Mouse (Mus musculus) forebrain, embryonic 16.5 days (tissue): ENCODE results near the gene Gm14597. TPM values are rescaled to one million over a fixed set of nuclear protein-coding genes. Genes with fewer than 3 reads are reported as not detected.
"Not testable (repeated sequence)": the region's sequence is repeated elsewhere in the genome, so short reads cannot be mapped to it uniquely, and the experiment has no call there.

ENCODE experiments used
- ATAC-seq: fragments of 200-750 bp; cut with Nextera tagmentation; 2 replicates; pipeline ENCODE4 v1.8.0; 2017; ENCODE audit warnings: mild to moderate bottlenecking, moderate library complexity
- H3K27ac ChIP-seq: fragments of 300-500 bp; sonication (generic); 2 replicates; pipeline ENCODE4 v1.5.1; 2014; ENCODE audit warnings: low read length, control low read depth
- H3K27me3 ChIP-seq: fragments of 300-500 bp; sonication (generic); replicated peaks from 2 replicates; pipeline ENCODE4 v1.6.1; 2014; ENCODE audit warnings: low read length; ENCODE audit not compliant: control insufficient read depth, insufficient read depth
- H3K36me3 ChIP-seq: fragments of 300-500 bp; sonication (generic); 2 replicates; pipeline ENCODE4 v1.6.1; 2014; ENCODE audit not compliant: control insufficient read depth, insufficient read depth
- H3K4me1 ChIP-seq: fragments of 300-500 bp; sonication (generic); replicated peaks from 2 replicates; pipeline ENCODE4 v1.6.1; 2014; ENCODE audit warnings: low read length; ENCODE audit not compliant: control insufficient read depth, insufficient read depth
- H3K4me2 ChIP-seq: fragments of 300-500 bp; sonication (generic); 2 replicates; pipeline ENCODE4 v1.6.1; 2014; ENCODE audit warnings: mild to moderate bottlenecking, low read length, control low read depth
- H3K4me3 ChIP-seq: fragments of 300-500 bp; sonication (generic); replicated peaks from 2 replicates; pipeline ENCODE4 v1.5.1; 2014; ENCODE audit warnings: mild to moderate bottlenecking, low read length, control low read depth
- H3K9ac ChIP-seq: fragments of 300-500 bp; sonication (generic); replicated peaks from 2 replicates; pipeline ENCODE4 v1.6.1; 2014; ENCODE audit warnings: low read depth, low read length, control low read depth
- H3K9me3 ChIP-seq: fragments of 300-500 bp; sonication (generic); 2 replicates; pipeline ENCODE4 v1.6.1; 2016; ENCODE audit warnings: low read length; ENCODE audit not compliant: control insufficient read depth
- WGBS: fragments of 180-500 bp; shearing (Covaris S2); extraction: QIAGEN DNeasy Blood & Tissue Kit; methylation state at CpG from one replicate; pipeline ENCODE4 v1.1.7; 2014; 5-methylcytosine and 5-hydroxymethylcytosine counted together
- polyA plus RNA-seq: library from polyadenylated mRNA; unstranded; fragments of >200 nt; fragmentation: Nextera tagmentation; extraction: Ambion mirVana; gene quantifications from 2 replicates; pipeline ENCODE4 v1.2.1, GENCODE M21; 2015

The Gm14597 gene
- not detected in 2 replicates for polyA plus RNA-seq

- H3K4me1 ChIP-seq, H3K36me3 ChIP-seq, H3K9me3 ChIP-seq, ATAC-seq, H3K27me3 ChIP-seq: not testable (repeated sequence)
- Histone ChIP-seq H3K4me3 (peak within 1 kb of the TSS; percentile 55), H3K9ac (peak within 1 kb of the TSS; percentile 62), H3K27ac (peak within 1 kb of the TSS; percentile 55), H3K4me2 (peak within 1 kb of the TSS; percentile 49)
- 79% methylated on average over 2 of the region's 4 CpGs for WGBS
Observed at GRCm38 (mm10) chrX:53608879-53609278, at the start of gene Gm14597. TSS of gene Gm14597 (minus strand) at chrX:53608979.

- not testable (repeated sequence) for H3K9ac ChIP-seq, H3K36me3 ChIP-seq, H3K27ac ChIP-seq, H3K4me3 ChIP-seq, H3K4me1 ChIP-seq, H3K27me3 ChIP-seq, ATAC-seq, H3K9me3 ChIP-seq, H3K4me2 ChIP-seq
- 69% methylated on average over 3 of the region's 4 CpGs for WGBS
Observed at GRCm38 (mm10) chrX:53652917-53653316, 44.1 kb upstream of the Gm14597 start.

GRCm38 (mm10) chrX:53645885-53646284 lies 37.1 kb upstream of the Gm14597 start:
- 75% methylated on average over 6 of the region's 6 CpGs for WGBS
- ATAC-seq, result no peak

GRCm38 (mm10) chrX:53642980-53643961 lies 34.5 kb upstream of the Gm14597 start, which contains the start of gene Rtl8a:
TSS of gene Rtl8a (minus strand) at chrX:53643682.
- not testable (repeated sequence) for H3K36me3 ChIP-seq, H3K4me1 ChIP-seq, H3K27me3 ChIP-seq, H3K9me3 ChIP-seq, H3K27ac ChIP-seq
- ATAC-seq, result peak; percentile 96
- Histone ChIP-seq H3K4me3 (peak within 1 kb of the TSS; percentile 41), H3K9ac (peak within 1 kb of the TSS; percentile 45; the same call in 1 of the 2 replicates), H3K4me2 (peak within 1 kb of the TSS; percentile 40)
- WGBS, result 19% methylated on average over 10 of the region's 50 CpGs

More at GRCm38 (mm10) chrX:53645885-53646284, 37.1 kb upstream of the Gm14597 start:
- no peaks in the 10 kb centered on the region for H3K27me3 ChIP-seq
- H3K4me1 ChIP-seq, result no peaks in the 10 kb centered on the region
- H3K36me3 ChIP-seq, result no peaks in the 10 kb centered on the region
- no peak overlapping the region for H3K27ac ChIP-seq
- H3K4me3 ChIP-seq, result no peak overlapping the region
- no peaks in the 10 kb centered on the region for H3K9me3 ChIP-seq
- H3K4me2 ChIP-seq, result no peak overlapping the region
- H3K9ac ChIP-seq, result no peak overlapping the region

- not testable (repeated sequence) for H3K4me1 ChIP-seq, H3K27ac ChIP-seq, H3K9ac ChIP-seq, H3K9me3 ChIP-seq, H3K36me3 ChIP-seq, H3K27me3 ChIP-seq, ATAC-seq
- 60% methylated on average over 1 of the region's 4 CpGs for WGBS
- Histone ChIP-seq H3K4me3 (peak overlapping the region; percentile 30), H3K4me2 (peak overlapping the region; percentile 31)
Observed at GRCm38 (mm10) chrX:53642604-53642979, 33.8 kb upstream of the Gm14597 start.

- WGBS, result 61% methylated on average over 3 of the region's 3 CpGs
- not testable (repeated sequence) for ATAC-seq
Observed at GRCm38 (mm10) chrX:53638107-53638506, 29.3 kb upstream of the Gm14597 start.

GRCm38 (mm10) chrX:53611395-53611794 lies 2.6 kb upstream of the Gm14597 start:
- H3K4me3 ChIP-seq, H3K9ac ChIP-seq: not testable (repeated sequence)

More at GRCm38 (mm10) chrX:53638107-53638506, 29.3 kb upstream of the Gm14597 start:
- H3K9me3 ChIP-seq, H3K27me3 ChIP-seq, H3K4me1 ChIP-seq, H3K36me3 ChIP-seq, H3K27ac ChIP-seq, H3K4me3 ChIP-seq, H3K4me2 ChIP-seq, H3K9ac ChIP-seq: not testable (repeated sequence)

GRCm38 (mm10) chrX:53610571-53610970 lies 1.8 kb upstream of the Gm14597 start:
- H3K4me1 ChIP-seq, result no peaks in the 10 kb centered on the region
- no peak overlapping the region for H3K27ac ChIP-seq
- no peaks in the 10 kb centered on the region for H3K9me3 ChIP-seq
- 0 out of 2 replicates have a peak, but pooled peaks have one; percentile 30 for ATAC-seq
- WGBS, result 5% methylated on average over 3 of the region's 3 CpGs
- H3K4me3 ChIP-seq, result no peak overlapping the region
- H3K27me3 ChIP-seq, result no peaks in the 10 kb centered on the region
- H3K36me3 ChIP-seq, result no peaks in the 10 kb centered on the region
- no peak overlapping the region for H3K9ac ChIP-seq
- H3K4me2 ChIP-seq, result no peak overlapping the region

More at GRCm38 (mm10) chrX:53611395-53611794, 2.6 kb upstream of the Gm14597 start:
- H3K27ac ChIP-seq, H3K4me2 ChIP-seq, H3K27me3 ChIP-seq, ATAC-seq, H3K36me3 ChIP-seq, H3K4me1 ChIP-seq, H3K9me3 ChIP-seq: not testable (repeated sequence)

- Histone ChIP-seq H3K36me3 (no peaks in the 10 kb centered on the region), H3K4me1 (no peaks in the 10 kb centered on the region), H3K4me3 (peak overlapping the region; percentile 55), H3K9ac (peak overlapping the region; percentile 62), H3K27ac (peak overlapping the region; percentile 55), H3K9me3 (no peaks in the 10 kb centered on the region), H3K27me3 (no peaks in the 10 kb centered on the region), H3K4me2 (peak overlapping the region; percentile 49)
- ATAC-seq, result peak; percentile 34
- WGBS, result 20% methylated on average over 17 of the region's 18 CpGs
Observed at GRCm38 (mm10) chrX:53608122-53608813, 511 bp downstream of the Gm14597 start.
